Mouse (Mus musculus) liver, embryonic 16.5 days (tissue): ENCODE data around the gene Cntrob. TPM values are rescaled to one million over a fixed set of nuclear protein-coding genes. Genes with fewer than 3 reads are reported as not detected.

Source experiments
- ATAC-seq: fragments of 200-750 bp; cut with Nextera tagmentation; 2 replicates; pipeline ENCODE4 v1.8.0; 2017; ENCODE audit warnings: low read depth, mild to moderate bottlenecking, moderate number of reproducible peaks, moderate library complexity
- H3K27ac ChIP-seq: fragments of 300-500 bp; sonication (generic); 2 replicates; pipeline ENCODE4 v1.5.1; 2014; ENCODE audit warnings: mild to moderate bottlenecking, low read length
- H3K27me3 ChIP-seq: fragments of 300-500 bp; sonication (generic); 2 replicates; pipeline ENCODE4 v1.6.1; 2014; ENCODE audit warnings: low read depth, low read length, mixed read lengths; ENCODE audit not compliant: control insufficient read depth, insufficient read depth
- H3K36me3 ChIP-seq: fragments of 300-500 bp; sonication (generic); 2 replicates; pipeline ENCODE4 v1.6.1; 2014; ENCODE audit warnings: mild to moderate bottlenecking; ENCODE audit not compliant: control insufficient read depth, insufficient read depth
- H3K4me1 ChIP-seq: fragments of 300-500 bp; sonication (generic); 2 replicates; pipeline ENCODE4 v1.6.1; 2014; ENCODE audit warnings: low read depth, low read length, mixed read lengths; ENCODE audit not compliant: control insufficient read depth
- H3K4me2 ChIP-seq: fragments of 300-500 bp; sonication (generic); 2 replicates; pipeline ENCODE4 v1.6.1; 2014; ENCODE audit warnings: low read depth, low read length, mixed read lengths
- H3K4me3 ChIP-seq: fragments of 300-500 bp; sonication (generic); 2 replicates; pipeline ENCODE4 v1.5.1; 2014; ENCODE audit warnings: low read depth, mild to moderate bottlenecking, low read length
- H3K9ac ChIP-seq: fragments of 300-500 bp; sonication (generic); 2 replicates; pipeline ENCODE4 v1.6.1; 2014; ENCODE audit warnings: low read depth, low read length
- H3K9me3 ChIP-seq: fragments of 300-500 bp; sonication (generic); replicated peaks from 2 replicates; pipeline ENCODE4 v1.6.1; 2016; ENCODE audit warnings: low read length; ENCODE audit not compliant: control insufficient read depth
- WGBS: fragments of 180-500 bp; shearing (Covaris S2); extraction: QIAGEN DNeasy Blood & Tissue Kit; methylation state at CpG from one replicate; pipeline ENCODE4 v1.1.7; 2014; ENCODE audit not compliant: insufficient replicate concordance; 5-methylcytosine and 5-hydroxymethylcytosine counted together
- polyA plus RNA-seq: library from polyadenylated mRNA; unstranded; fragments of >200 nt; fragmentation: Nextera tagmentation; extraction: Ambion mirVana; gene quantifications from 2 replicates; pipeline ENCODE4 v1.2.1, GENCODE M21; 2015

The Cntrob gene
- polyA plus RNA-seq, 1 experiment from 2014 or later, result 6.0 TPM

DNA sequence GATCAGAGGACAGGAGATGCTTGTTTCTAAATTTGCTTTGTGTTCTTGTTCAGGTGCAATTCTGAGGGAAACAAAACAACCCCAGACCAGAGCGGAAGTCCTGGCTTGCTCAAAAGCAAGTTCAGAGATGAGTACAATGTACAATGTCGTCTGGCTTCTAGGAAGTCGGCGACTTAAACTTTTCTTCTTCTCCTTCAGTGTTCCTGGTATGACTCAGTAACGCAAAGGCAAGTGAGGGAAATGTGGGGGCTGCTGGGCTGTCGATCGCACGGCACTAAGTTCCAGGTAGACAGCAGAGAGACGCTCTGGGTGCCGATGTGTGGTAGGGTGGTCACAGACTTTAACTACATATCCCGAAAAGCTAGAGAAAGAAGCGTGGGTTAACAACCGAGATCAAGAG lies 55.5 kb downstream of the Cntrob start:
- Histone ChIP-seq H3K27ac (no peak overlapping the region), H3K27me3 (peaks cover 9% of the 10 kb centered on the region; the same call in 1 of the 2 replicates), H3K4me1 (no peaks in the 10 kb centered on the region; the same call in 1 of the 2 replicates), H3K9me3 (no peaks in the 10 kb centered on the region), H3K4me2 (no peak overlapping the region), H3K9ac (no peak overlapping the region), H3K36me3 (no peaks in the 10 kb centered on the region), H3K4me3 (no peak overlapping the region)
- no peak for ATAC-seq
- WGBS, result 67% methylated on average over 13 of the region's 13 CpGs

DNA sequence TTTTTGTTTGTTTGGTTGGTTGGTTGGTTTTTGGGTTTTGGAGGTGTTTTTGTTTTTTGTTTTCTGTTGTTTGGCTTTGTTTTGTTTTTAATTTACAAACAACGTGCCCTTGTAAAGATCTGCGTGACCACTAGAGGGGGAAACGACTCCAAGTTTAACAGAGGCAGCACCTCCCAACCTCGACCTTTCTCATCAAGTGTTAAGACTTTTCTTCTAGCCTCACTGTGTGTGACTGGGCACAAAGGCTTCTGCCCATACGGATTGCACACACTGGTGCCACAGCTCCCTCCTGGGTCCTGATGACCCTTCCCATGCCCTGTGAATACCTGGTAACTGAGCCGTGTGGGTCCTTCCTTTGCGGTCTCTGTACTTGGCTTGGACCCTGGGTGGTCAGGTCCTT lies 56.2 kb downstream of the Cntrob start:
- H3K27me3 ChIP-seq, result peaks cover 9% of the 10 kb centered on the region; the same call in 1 of the 2 replicates
- ATAC-seq, result no peak
- 30% methylated on average over 7 of the region's 7 CpGs for WGBS
- no peak overlapping the region for H3K4me2 ChIP-seq
- no peaks in the 10 kb centered on the region; the same call in 1 of the 2 replicates for H3K4me1 ChIP-seq
- no peak overlapping the region for H3K4me3 ChIP-seq
- H3K36me3 ChIP-seq, result no peaks in the 10 kb centered on the region
- H3K27ac ChIP-seq, result no peak overlapping the region
- H3K9ac ChIP-seq, result no peak overlapping the region
- no peaks in the 10 kb centered on the region for H3K9me3 ChIP-seq

DNA sequence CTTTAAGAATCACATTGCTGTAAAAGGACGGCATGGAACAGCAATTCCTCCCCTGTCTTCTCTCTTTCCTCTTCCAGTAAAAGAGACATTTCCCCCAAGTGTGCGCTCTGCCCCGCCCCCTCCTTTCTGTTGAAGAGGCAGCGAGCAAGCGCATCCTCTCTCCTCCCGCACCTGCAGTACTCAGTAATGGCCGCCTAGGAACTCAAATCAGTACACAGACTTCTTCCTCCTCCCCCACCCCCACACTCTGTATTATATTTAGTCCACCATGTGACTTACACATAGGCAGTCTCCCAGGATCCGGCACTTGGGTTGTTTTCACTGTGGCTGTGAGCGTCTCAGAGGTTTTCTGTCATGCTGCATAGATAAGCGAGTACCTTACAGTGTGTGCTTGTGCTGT lies 57.3 kb downstream of the Cntrob start:
- H3K4me3 ChIP-seq, result no peak overlapping the region
- no peak overlapping the region for H3K27ac ChIP-seq
- H3K9ac ChIP-seq, result no peak overlapping the region
- H3K4me2 ChIP-seq, result no peak overlapping the region
- no peaks in the 10 kb centered on the region for H3K36me3 ChIP-seq
- no peak for ATAC-seq
- no peaks in the 10 kb centered on the region for H3K9me3 ChIP-seq
- WGBS, result 15% methylated on average over 10 of the region's 10 CpGs
- peaks cover 4% of the 10 kb centered on the region; the same call in 1 of the 2 replicates for H3K27me3 ChIP-seq
- H3K4me1 ChIP-seq, result no peaks in the 10 kb centered on the region; the same call in 1 of the 2 replicates

DNA sequence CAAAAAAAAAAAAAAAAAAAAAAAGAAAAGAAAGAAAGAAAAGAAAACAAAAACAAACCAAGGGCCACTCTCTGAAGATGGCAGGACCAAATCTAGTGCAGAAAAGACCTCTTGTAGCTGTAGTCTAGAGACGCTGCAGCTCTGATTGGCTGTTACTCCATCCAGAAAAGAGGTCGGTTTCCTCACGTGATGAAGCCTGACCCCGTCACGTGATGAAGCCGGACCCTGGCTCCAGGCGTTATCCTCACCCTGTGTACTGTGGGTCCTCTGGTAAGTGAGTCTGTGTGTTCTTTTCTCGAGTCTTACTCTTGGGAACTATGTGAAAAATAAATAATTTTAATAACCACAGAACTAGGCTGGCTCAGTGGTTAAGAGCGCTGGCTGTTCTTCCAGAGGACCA lies 58.2 kb downstream of the Cntrob start:
- Histone ChIP-seq H3K4me1 (no peaks in the 10 kb centered on the region; the same call in 1 of the 2 replicates), H3K9me3 (no peaks in the 10 kb centered on the region), H3K27me3 (peaks cover 4% of the 10 kb centered on the region; the same call in 1 of the 2 replicates), H3K4me2 (no peak overlapping the region), H3K36me3 (no peaks in the 10 kb centered on the region), H3K9ac (no peak overlapping the region), H3K27ac (no peak overlapping the region), H3K4me3 (no peak overlapping the region)
- WGBS, result 59% methylated on average over 9 of the region's 9 CpGs
- no peak for ATAC-seq

DNA sequence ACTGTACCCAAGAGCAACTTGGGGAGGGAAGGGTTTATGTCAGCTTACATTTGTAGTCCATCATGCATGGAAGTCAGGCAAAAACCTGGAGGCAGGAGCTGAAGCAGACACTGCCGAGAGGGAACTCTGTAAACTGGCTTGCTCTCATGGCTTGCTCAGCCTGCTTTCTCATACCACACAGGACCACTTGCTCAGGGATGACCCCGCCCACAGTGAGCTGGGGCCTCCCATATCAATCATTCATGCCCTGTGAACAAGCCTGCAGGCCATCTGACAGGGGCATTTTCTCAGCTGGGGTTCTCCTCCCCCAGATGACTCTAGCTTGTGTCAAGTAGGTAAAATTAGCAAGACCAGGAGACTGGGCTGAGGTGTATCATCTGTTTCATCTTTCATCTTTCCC lies 59.3 kb downstream of the Cntrob start:
- no peak overlapping the region for H3K4me3 ChIP-seq
- H3K4me1 ChIP-seq, result no peaks in the 10 kb centered on the region
- H3K9ac ChIP-seq, result no peak overlapping the region
- ATAC-seq, result no peak
- H3K36me3 ChIP-seq, result no peaks in the 10 kb centered on the region
- no peak overlapping the region for H3K27ac ChIP-seq
- 65% methylated on average over 2 of the region's 2 CpGs for WGBS
- H3K27me3 ChIP-seq, result peaks cover 4% of the 10 kb centered on the region; the same call in 1 of the 2 replicates
- H3K4me2 ChIP-seq, result no peak overlapping the region
- no peaks in the 10 kb centered on the region for H3K9me3 ChIP-seq

DNA sequence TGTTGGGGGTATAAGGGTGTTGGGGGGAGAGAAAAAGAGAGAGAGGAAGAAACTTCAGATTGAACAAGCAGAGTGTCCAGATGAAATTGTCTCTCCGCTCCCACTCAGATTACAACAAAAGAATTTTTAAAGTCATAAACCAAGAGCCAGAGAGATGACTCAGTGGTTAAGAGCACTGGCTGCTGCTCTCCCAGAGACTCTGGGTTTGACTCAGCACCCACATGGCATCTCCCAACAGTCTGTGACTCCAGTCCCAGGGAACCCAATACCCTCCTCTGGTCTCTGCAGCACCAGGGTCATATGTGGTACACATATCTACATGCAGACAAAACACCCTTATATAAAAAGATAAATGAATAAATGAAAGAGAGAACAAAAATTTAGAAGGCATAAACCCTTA lies 63.5 kb downstream of the Cntrob start:
- H3K9me3 ChIP-seq, result no peaks in the 10 kb centered on the region
- H3K27me3 ChIP-seq, result no peaks in the 10 kb centered on the region; the same call in 1 of the 2 replicates
- H3K36me3 ChIP-seq, result no peaks in the 10 kb centered on the region
- no peak overlapping the region for H3K27ac ChIP-seq
- no peak overlapping the region for H3K9ac ChIP-seq
- 80% methylated on average over 1 of the region's 1 CpGs for WGBS
- H3K4me2 ChIP-seq, result no peak overlapping the region
- peaks cover 3% of the 10 kb centered on the region; the same call in 1 of the 2 replicates for H3K4me1 ChIP-seq
- no peak for ATAC-seq
- H3K4me3 ChIP-seq, result no peak overlapping the region

DNA sequence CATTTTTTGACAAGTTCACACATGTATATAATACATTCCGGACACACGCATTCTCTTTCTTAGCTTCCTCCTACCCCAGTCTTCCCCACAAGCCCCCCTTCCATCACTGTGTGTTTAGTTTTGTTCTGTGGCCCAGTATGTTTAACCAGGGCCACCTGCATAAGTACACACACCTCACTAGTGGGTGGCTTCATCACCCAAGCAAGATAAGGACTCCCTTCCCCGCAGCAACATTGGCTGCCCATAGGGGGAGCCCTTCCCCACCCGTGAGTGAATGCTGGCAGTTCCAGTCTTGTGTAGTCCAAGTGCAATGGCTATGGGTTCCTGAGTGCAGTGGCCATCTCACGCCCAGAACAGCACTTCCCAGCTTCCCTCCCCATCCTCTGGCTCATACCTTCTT lies 65.3 kb downstream of the Cntrob start:
- H3K4me2 ChIP-seq, result no peak overlapping the region
- H3K36me3 ChIP-seq, result no peaks in the 10 kb centered on the region
- WGBS, result 50% methylated on average over 5 of the region's 5 CpGs
- H3K4me1 ChIP-seq, result peaks cover 3% of the 10 kb centered on the region; the same call in 1 of the 2 replicates
- H3K4me3 ChIP-seq, result no peak overlapping the region
- no peak overlapping the region for H3K9ac ChIP-seq
- no peaks in the 10 kb centered on the region; the same call in 1 of the 2 replicates for H3K27me3 ChIP-seq
- no peak overlapping the region for H3K27ac ChIP-seq
- H3K9me3 ChIP-seq, result no peaks in the 10 kb centered on the region
- 0 out of 2 replicates have a peak, but pooled peaks have one; percentile 32 for ATAC-seq

DNA sequence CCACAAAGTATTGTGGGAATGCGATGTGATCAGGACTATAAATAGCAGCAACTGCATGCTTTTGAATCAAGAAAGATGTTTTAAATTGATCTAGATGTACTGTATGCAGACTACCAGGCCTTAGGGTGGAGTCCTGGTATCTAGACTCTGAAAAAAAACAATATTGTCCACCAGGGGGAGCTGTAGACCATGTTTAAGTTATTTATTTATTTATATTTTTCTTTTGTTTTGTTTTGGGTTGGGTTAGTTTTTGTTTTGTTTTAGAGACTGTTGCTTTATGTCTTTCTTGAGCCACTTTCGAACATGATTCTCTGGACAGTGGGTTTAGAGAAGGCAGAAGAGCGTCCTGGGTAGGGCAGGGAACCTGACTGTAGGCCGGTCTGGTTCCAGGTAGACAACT lies 65.8 kb downstream of the Cntrob start:
- no peak for ATAC-seq
- WGBS, result 42% methylated on average over 4 of the region's 4 CpGs
- Histone ChIP-seq H3K9me3 (no peaks in the 10 kb centered on the region), H3K27me3 (no peaks in the 10 kb centered on the region; the same call in 1 of the 2 replicates), H3K9ac (no peak overlapping the region), H3K4me1 (peaks cover 3% of the 10 kb centered on the region; the same call in 1 of the 2 replicates), H3K4me3 (no peak overlapping the region), H3K36me3 (no peaks in the 10 kb centered on the region), H3K27ac (no peak overlapping the region), H3K4me2 (no peak overlapping the region)

DNA sequence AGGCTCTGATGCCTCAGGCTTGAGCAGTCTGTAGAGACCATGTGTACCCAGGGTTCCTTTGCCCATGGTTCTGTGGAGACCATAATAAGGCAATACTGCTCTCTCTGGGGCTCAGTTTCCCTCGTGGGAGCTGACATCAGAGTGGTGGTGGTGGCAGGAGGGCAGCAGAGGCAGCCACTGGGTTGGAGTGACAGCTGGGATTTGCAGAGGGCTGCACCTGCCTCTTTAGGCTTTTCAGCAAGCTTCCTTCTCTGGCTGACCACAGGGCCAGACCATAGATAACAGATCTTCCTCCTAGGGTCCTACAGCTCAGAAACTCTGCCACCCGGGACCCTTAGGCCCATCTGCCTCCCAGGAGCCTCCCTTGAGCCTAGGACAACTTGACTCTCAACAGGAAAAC lies 66.5 kb downstream of the Cntrob start:
- Histone ChIP-seq H3K4me2 (no peak overlapping the region), H3K27ac (no peak overlapping the region), H3K9ac (no peak overlapping the region), H3K9me3 (no peaks in the 10 kb centered on the region), H3K4me3 (no peak overlapping the region), H3K27me3 (no peaks in the 10 kb centered on the region; the same call in 1 of the 2 replicates), H3K36me3 (no peaks in the 10 kb centered on the region), H3K4me1 (peaks cover 3% of the 10 kb centered on the region; the same call in 1 of the 2 replicates)
- ATAC-seq, result no peak
- WGBS, result 44% methylated on average over 2 of the region's 2 CpGs
